In the genomic region with DNA sequence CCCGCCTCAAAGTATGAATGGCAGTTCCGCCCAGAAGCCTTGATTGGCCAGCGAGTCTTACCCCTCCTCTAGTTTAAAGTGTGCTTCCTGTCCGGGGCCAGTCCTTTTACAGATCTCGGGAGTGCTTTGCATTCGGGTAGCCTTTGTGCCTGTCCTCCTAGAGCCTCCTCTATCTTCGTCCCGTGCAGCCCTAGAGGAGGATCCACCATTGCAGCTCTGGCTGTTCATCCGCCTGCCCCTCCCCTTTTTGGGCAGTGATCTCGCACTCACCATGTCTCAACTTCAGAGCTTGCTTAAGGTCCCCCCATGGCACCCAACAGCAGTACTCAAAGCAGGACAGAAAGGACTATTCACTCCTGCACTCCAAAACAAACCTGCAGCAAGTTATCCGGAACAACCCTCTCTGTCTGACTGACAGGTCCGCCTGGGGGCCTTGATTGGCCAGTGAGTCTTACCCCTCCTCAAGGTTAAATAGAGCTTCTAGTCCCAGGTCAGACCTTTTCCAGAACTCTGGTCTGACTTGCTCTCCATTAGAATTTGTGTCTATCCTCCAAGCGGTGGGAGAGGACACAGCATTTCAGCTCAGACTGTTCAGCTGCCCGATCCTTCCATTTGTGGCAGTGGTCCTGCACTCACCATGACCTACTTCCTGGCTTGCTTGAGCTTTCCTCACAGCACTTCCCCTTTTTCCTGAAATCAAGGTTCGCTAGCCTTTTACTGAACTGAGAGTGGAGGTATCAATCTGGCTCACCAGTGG, we compare ENCODE assay signal across 8 mouse cellular contexts. TPM values are rescaled to one million over a fixed set of nuclear protein-coding genes. Genes with fewer than 3 reads are reported as not detected.
DNase-seq lines count a peak whose midpoint lies in the region.

No protein-coding gene starts in this region.

- H3K4me3 ChIP-seq in megakaryocyte, embryonic 14.5 days (replicated peaks) = peak overlapping the region; percentile 89

- H3K27me3 ChIP-seq in megakaryocyte, embryonic 14.5 days (replicated peaks) = no peaks in the 10 kb centered on the region

- H3K4me1 ChIP-seq in megakaryocyte, embryonic 14.5 days = peaks cover 12% of the 10 kb centered on the region

- H3K9me3 ChIP-seq in megakaryocyte, embryonic 14.5 days = no peaks in the 10 kb centered on the region

- peak; percentile 90 to 96 for DNase-seq in adrenal gland, adult (ENCODE audit: inconsistent age in 2 of 2, low spot score in 1 of 2)
- DNase-seq in embryo, embryonic 10.5 days (ENCODE audit: low spot score) = peak; percentile 84
- peak; percentile 79 for DNase-seq in gastrocnemius, postnatal 14 days
- DNase-seq in induced T-regulatory cell, adult 2 months (ENCODE audit: low read depth) = peak; percentile 89
- DNase-seq in left cerebral cortex, adult 8-10 months (ENCODE audit: low spot score in 2 of 2) = peak; percentile 41 to 50
- peak; percentile 40 for DNase-seq in right cerebral cortex, postnatal 14 days
- peak; percentile 55 for DNase-seq in urinary bladder, postnatal 25 days (ENCODE audit: low spot score)

- intact Hi-C loops in gastrocnemius, postnatal 14 days (cut with DNase I; ENCODE audit: low total_unique reads) = no loop called here

- no peaks in the 10 kb centered on the region for H3K36me3 ChIP-seq in megakaryocyte, embryonic 14.5 days (replicated peaks; ENCODE audit: low read length)

RNA-seq across cellular contexts. Expression of a gene that starts 28.9 kb away (rescaled TPM):
- total RNA-seq in gastrocnemius, postnatal 14 days (2021) = 1 to 10 TPM; 6.6 to 6.9 TPM
- total RNA-seq in left cerebral cortex, adult 8-10 months (2022) = 1 to 10 TPM; 7.9 to 8.5 (median 8.2) TPM
- polyA plus RNA-seq in megakaryocyte, embryonic 14.5 days (2012; ENCODE audit: insufficient read depth, low replicate concordance) = 1.2 TPM in 1 of 2 replicates, not detected in the other

Comparison
In these comparisons a context has a peak if more than half of its experiments do, and no peak if none do; other contexts are left out.
1. Peak in every context shown above with its lines: DNase-seq and H3K4me3 ChIP-seq.
2. DNase-seq: peak in every context shown above with its lines; median percentile 93 in adrenal gland, adult; 89 in induced T-regulatory cell, adult 2 months; 84 in embryo, embryonic 10.5 days; 79 in gastrocnemius, postnatal 14 days; 55 in urinary bladder, postnatal 25 days; 46 in left cerebral cortex, adult 8-10 months; 40 in right cerebral cortex, postnatal 14 days.